Mouse (Mus musculus): ENCODE results near the gene Asb16.
A peak's percentile ranks its signal among the peaks of the same experiment; 100 is the strongest.

The Asb16 gene

GRCm38 (mm10) chr11:102311966-102312365, 43.4 kb downstream of the Asb16 start:
- no peak for DNase-seq

DNA sequence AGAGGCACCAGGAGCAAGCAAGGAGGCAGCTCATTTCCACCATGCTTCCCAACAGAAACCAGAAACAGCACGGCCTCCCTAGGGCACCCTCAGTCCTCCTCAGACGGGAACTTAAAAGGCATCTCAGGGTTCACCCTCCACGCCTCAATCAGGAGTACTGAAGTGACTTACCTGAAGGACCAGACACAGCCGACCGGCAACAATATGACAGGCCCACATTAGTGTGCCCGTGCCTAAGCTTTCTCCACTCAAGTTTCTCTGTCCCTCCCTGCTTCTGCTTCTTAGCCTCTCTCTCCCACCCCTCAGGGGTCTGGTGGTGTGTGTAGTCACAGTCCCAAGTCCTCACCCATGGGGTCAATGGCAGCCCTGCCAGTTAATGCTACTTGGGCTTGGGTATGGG, 44.0 kb downstream of the Asb16 start:
- no peak for DNase-seq

- no peak for DNase-seq
These were observed 45.8 kb downstream of the Asb16 start for GRCm38 (mm10) chr11:102314321-102314720.

- DNase-seq: no peak
These were observed 47.4 kb downstream of the Asb16 start for GRCm38 (mm10) chr11:102315690-102316571.

- peak; percentile 83 for DNase-seq
These were observed 48.2 kb downstream of the Asb16 start for GRCm38 (mm10) chr11:102316572-102317297.

DNA sequence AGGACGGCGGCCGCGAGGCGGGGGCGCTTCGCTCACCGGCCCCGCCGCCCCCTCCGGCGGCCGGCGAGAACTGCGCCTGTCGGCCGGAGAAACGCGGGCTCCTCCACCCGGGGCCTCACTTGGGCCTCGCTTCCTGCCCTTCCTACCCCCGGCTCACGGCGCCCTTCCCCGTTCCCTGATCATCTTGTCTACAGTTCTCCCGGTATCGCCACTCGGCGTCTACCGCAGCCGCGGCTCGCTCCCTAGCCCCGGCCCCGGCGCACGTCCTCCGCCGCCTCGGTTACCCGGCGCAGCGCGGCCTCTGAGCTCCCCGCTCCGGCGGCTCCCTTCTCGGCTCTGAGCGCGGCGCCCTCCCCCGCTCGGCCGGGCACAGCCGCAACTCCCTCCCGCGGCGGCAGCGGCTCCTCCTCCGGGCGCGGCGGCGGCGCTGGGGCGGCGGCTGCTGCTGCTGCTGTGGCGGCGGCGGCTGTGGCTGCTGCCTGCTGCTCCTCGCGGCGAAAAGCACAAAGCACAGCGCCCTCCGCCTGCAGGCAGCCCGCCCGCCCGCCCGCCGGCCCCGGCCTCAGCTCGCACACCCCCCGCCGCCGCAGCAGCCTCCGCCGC, 48.9 kb downstream of the Asb16 start:
- DNase-seq: peak; percentile 59

- DNase-seq: peak; percentile 74
These were observed 49.5 kb downstream of the Asb16 start for GRCm38 (mm10) chr11:102317901-102318575.

- DNase-seq: peak; percentile 56
These were observed 50.2 kb downstream of the Asb16 start for GRCm38 (mm10) chr11:102318576-102319409.

DNA sequence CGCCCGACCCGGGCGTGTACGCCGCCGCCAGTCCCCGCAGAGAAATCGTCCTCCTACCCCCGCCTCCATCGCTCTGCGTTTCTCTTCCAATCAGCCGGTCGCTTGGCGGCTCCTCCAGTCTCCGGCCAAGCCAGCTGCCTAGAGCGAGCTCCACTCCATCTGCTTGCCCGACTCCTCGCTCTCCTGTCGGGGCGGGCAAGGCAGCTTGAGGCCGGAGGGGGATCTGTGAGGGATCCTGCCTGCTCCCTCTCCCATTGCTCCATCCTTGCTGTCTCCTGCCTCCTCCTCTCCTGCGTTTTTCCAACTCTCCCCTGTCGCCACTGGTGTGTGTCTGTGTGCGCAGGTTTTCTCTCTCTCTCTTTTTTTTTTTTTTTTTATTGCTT, 50.9 kb downstream of the Asb16 start, which contains the start of gene Ubtf:
Ubtf (minus strand) TSS at position 333 of the 383 bp plus-strand sequence.
- DNase-seq: peak; percentile 80

- peak; percentile 84 for DNase-seq
These were observed 51.6 kb downstream of the Asb16 start for GRCm38 (mm10) chr11:102319941-102320685.

DNA sequence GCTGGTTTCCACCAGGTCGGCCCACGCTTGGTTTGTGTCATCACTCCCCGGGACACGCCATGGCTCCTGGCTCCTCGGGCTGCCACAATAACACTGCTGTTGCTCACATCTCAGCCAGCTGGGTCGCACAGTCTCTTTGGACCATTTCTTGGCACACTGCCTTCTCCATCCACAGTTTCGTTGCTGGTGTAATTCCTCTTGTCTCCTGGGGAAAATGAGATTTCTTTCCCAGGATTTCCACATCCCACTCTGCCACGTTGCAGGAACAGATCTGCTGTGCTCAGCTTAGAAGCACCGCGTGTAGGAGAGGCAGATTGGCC, 52.1 kb downstream of the Asb16 start:
- peak; percentile 73 for DNase-seq

- no peak for DNase-seq
These were observed 53.4 kb downstream of the Asb16 start for GRCm38 (mm10) chr11:102321931-102322330.

DNA sequence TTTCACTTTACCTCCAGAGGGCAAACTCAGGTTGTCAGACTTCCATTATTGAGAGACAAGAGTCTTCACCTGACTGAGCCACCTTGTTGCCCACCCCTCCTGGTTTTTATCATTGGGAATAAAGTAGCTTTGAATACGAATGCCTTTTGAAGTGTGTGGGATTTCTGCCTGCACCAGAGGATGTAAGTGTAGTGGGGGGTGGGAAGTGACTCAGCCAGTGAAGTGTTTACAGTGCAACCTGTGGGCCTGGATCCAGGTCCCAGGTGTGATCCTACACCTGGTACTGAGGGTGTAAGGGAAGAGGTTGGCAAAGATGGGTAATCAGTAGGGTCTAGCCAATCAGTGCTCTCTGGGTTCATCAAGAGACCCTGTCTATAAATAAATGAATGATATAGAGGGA, 55.0 kb downstream of the Asb16 start:
- no peak for DNase-seq

DNA sequence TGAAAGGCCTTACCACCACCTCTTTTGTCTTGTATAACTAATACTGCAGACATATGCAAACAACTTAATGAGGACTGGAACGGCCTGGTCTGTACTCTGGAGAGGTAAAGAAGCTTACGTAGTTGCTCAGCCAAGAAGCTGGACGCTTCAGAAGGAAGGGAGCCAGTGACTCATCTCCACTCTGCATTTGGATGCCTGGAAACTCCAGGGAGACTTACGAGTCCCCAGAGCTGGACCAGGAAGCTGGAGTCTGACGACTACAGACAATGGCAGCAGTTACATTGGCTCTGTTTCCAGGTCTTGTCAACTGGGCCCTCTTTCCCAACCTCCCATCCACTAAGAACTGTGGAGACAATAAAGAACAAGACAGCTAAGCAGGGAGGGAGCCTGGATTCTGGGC, 58.7 kb downstream of the Asb16 start:
- DNase-seq: no peak

- no peak for DNase-seq
These were observed 59.3 kb downstream of the Asb16 start for GRCm38 (mm10) chr11:102327839-102328238.

All from right cerebral cortex, postnatal 4 days (tissue).